Mouse (Mus musculus): ENCODE data around the gene Serinc4.

DNA sequence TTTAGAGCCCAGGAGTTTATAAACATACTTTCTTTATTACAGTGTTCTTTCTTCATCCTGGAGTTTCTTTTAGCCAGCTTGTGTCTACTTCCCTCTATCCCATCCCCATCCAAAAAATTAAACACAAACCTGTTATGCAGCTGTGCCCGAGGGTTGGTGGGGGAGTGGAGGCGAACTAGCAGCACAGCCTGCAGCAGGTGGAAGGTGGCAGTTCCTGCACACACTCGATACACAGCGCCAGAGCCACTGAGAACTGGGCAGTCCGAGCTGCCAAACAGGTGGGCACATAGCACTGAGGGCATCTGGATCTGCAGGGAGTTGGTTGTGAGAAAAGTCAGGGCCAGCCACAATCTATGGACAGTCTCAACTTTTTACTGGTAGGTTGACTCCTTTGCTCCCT is 1.0 kb downstream of the Serinc4 start:
- no peak for TF ChIP-seq CTCF (IDR thresholded peaks at IDR 0.05; ENCODE audit: low read depth)
- TF ChIP-seq EP300 (IDR thresholded peaks at IDR 0.05; ENCODE audit: low read depth): no peak
